Mouse (Mus musculus) frontal cortex, postnatal 36 days (tissue): ENCODE measurements around the gene Serinc5.

Source experiments
- DNase-seq, 2 experiments: peaks; one replicate each; pipeline ENCODE4 v3.0.0; 2022; ENCODE audit warnings: low spot score in 2 of 2

Gene Serinc5

DNA sequence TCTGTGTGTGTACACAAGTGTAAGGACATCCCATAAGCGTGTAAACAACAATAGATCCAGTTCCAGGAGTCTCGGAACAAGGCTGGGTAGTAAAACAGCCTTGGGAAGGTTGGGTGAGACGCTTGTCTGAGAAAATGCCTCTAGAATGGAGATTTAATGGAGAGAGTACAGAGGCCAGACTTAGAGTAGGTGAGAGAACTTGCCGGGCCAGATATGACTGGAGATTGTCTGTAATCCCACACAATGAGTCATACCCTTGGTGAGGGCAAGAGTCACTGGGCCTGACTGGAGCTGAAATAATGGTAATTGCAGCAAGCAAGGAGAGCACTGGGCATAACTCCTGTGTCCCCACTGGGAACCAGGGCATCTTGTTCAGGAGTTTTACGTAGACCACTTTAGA lies 2.2 kb downstream of the Serinc5 start:
- DNase-seq: no peak

- DNase-seq: no peak
Observed at GRCm38 (mm10) chr13:92615201-92615600, 4.3 kb downstream of the Serinc5 start.

DNA sequence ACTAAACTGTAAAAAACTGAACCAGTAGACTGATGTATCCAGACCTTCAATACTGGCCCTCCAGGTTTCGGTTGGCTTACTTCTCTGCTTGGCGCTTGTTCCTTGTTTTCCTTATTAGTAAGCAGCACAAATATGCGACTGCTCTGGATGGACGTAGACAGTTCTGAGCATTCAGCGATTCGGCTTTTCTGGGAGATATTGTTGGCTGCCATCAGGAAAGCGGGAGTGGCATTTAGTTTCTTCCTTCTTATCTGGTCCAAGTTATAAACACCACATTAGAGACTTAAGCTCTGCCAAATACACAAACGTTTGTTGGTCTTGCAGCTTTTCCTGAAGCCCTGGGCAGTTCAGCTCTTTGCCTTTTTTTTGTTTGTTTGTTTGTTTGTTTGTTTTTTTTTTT lies 5.6 kb downstream of the Serinc5 start:
- DNase-seq: no peak

GRCm38 (mm10) chr13:92626196-92626595 lies 15.3 kb downstream of the Serinc5 start:
- DNase-seq: no peak

GRCm38 (mm10) chr13:92626725-92627124 lies 15.8 kb downstream of the Serinc5 start:
- no peak for DNase-seq

DNA sequence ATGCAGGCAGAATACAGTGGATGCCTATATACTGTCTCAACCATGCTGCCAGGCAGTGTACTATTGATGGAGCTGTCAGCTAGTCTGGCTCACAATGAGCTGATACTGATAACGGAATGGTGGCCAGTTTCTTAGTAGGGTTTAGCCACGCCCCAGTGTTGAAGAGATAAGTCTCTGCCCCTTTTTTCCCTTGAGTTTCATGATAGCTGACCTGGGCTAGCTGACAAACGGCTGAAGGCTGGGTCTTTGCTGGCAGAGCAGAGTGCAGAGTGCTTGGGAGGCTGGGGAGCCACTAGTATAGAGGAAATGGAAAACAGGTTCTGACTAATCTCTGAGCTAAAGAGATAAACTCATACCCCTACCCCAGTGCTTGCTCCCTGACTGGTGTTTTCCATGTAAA lies 18.6 kb downstream of the Serinc5 start:
- no peak for DNase-seq

- no peak for DNase-seq
Observed at GRCm38 (mm10) chr13:92631450-92631849, 20.6 kb downstream of the Serinc5 start.

DNA sequence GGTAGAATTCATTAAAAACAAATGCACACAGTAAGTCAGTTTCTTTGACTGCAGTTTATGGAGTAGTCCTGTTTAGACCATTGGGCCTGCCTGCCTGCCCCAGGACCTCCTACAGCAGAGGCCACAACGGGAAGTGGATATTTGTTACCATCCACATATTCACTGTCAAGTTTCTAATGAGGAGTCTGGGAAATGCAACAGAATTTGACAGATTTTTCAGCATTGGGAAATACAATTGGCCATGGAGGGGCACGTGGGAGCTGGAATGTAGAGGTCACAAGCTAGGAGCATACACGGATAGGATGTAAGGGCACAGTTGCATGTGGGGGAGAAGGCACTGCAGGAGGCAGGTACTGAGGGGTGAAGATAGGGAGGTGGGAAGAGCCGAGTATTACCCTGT lies 21.7 kb downstream of the Serinc5 start:
- DNase-seq: no peak

- DNase-seq: no peak
Observed at GRCm38 (mm10) chr13:92635040-92635439, 24.1 kb downstream of the Serinc5 start.

- no peak for DNase-seq
Observed at GRCm38 (mm10) chr13:92636226-92636909, 25.5 kb downstream of the Serinc5 start.

DNA sequence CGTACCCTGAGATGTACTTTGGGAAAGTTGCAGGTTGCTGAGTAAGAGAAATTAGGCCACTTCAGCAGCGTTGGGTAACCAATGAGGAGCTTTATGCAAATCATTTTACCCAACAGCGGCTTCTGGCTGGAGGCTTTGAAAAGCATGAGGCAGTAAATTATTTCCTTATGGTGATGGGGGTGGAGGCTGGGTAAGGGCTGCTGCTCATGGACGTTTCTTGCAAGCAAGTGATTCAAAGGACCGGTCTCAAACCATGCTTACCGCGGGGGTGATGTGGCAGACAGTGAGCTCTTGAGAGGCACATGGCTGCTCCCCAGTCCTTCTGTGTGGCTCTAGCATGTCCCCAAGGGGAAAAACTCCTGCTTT lies 26.0 kb downstream of the Serinc5 start:
- peak; percentile 49 to 76 for DNase-seq

GRCm38 (mm10) chr13:92639093-92640014 lies 28.5 kb downstream of the Serinc5 start:
- peak; percentile 79 to 92 for DNase-seq

GRCm38 (mm10) chr13:92644199-92644598 lies 33.3 kb downstream of the Serinc5 start:
- no peak for DNase-seq

GRCm38 (mm10) chr13:92644753-92645152 lies 33.9 kb downstream of the Serinc5 start:
- no peak for DNase-seq

- DNase-seq: no peak
Observed at GRCm38 (mm10) chr13:92647695-92648094, 36.8 kb downstream of the Serinc5 start.

- DNase-seq: no peak
Observed at GRCm38 (mm10) chr13:92649111-92649510, 38.2 kb downstream of the Serinc5 start.

GRCm38 (mm10) chr13:92650956-92651355 lies 40.1 kb downstream of the Serinc5 start:
- DNase-seq: no peak

- DNase-seq: no peak
Observed at GRCm38 (mm10) chr13:92652498-92652897, 41.6 kb downstream of the Serinc5 start.

DNA sequence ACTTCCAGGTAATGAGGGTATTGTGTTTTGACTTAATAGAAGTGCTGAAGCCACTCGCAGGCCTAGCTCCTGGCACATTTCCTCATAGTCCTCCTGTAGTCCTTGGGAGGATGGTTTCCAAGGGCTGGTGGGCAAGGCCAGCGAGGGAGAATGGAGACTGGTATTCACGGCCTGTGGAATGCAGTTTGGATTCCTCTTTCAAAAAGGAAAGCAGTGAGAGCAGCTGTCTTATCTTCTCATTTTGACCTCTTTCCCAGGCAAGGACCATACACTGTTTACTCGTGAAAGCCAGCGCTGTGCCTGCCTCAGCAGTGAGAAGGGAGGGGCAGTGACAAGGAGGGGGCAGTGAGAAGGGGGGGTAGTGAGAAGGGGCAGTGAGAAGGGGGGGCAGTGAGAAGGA lies 42.4 kb downstream of the Serinc5 start:
- no peak for DNase-seq

DNA sequence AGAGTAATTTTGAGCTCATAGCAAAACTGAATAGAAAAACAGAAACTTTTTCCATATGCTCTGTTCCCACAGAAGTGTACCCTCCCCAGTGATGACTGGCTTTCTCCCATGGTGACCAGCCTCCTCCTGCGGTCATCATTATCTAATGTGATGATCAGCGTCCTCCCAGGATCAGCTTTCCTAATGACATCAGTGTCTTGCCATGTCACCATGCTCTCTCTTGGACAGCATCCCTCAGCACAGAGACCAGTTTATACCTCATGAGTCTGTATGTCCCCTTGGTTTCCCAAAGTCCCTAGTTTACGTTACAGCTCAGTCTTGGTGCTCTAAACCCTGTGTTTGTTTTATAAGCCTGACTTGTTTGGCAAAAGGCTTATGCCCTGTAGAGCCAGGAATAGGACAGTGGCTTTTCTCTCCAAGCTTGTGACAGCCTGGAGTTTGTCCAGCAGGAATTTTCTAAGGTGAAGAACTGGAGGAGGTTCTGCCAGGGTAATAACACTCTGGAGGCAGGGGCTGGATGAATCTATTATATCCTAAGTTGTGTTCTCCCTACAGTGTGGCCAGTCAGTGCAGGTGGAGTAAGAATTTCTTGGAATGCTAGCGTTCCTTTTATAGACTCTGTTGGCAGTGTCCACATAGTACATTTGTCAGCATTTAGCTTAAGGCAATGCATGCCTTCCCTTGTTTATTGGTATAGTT lies 46.1 kb downstream of the Serinc5 start:
- DNase-seq: no peak

- DNase-seq: no peak
Observed at GRCm38 (mm10) chr13:92659611-92660010, 48.7 kb downstream of the Serinc5 start.

GRCm38 (mm10) chr13:92662555-92663286 lies 51.8 kb downstream of the Serinc5 start:
- no peak for DNase-seq
